Mouse (Mus musculus): ENCODE results near the gene Nphs2. TPM values are rescaled to one million over a fixed set of nuclear protein-coding genes. Genes with fewer than 3 reads are reported as not detected.

The Nphs2 gene
- total RNA-seq, 2 experiments from 2014 or later: 0.66 TPM

- intact Hi-C loops (cut with DNase I): no loop called here
Observed at GRCm38 (mm10) chr1:156349031-156349430, 38.5 kb downstream of the Nphs2 start.

GRCm38 (mm10) chr1:156350441-156350840 lies 39.9 kb downstream of the Nphs2 start:
- DNase-seq (ENCODE audit: low spot score in 2 of 2): no peak
- intact Hi-C loops (cut with DNase I): no loop called here

More at GRCm38 (mm10) chr1:156349031-156349430, 38.5 kb downstream of the Nphs2 start:
- DNase-seq (ENCODE audit: low spot score in 2 of 2): peak in 1 of 2 experiments; percentile 3

- intact Hi-C loops (cut with DNase I): no loop called here
- DNase-seq (ENCODE audit: low spot score in 2 of 2): no peak
Observed at GRCm38 (mm10) chr1:156352466-156352865, 41.9 kb downstream of the Nphs2 start.

GRCm38 (mm10) chr1:156365740-156366139 lies 55.2 kb downstream of the Nphs2 start, which contains the start of gene Gm2000:
Gm2000 (plus strand) TSS chr1:156366040.
- intact Hi-C loops (cut with DNase I): no loop called here
- no peak for DNase-seq (ENCODE audit: low spot score in 2 of 2)

Other genes starting within 250 kb of the Nphs2 start
- gene Fam163a, start 105.7 kb upstream of the Nphs2 start, total RNA-seq (2021): 1 to 10 TPM; 8.4 to 9.7 TPM
- gene Tdrd5, start 7.1 kb upstream of the Nphs2 start, total RNA-seq (2021): 1 to 10 TPM; 2.3 to 2.5 TPM
- gene Gm2000, start 55.3 kb downstream of the Nphs2 start, total RNA-seq (2021): 100 to 1,000 TPM; 278 to 291 TPM
- gene Axdnd1, start 110.4 kb downstream of the Nphs2 start, total RNA-seq (2021): under 1 TPM; 0.48 to 0.64 TPM
- gene Soat1, start 163.6 kb downstream of the Nphs2 start, total RNA-seq (2021): 10 to 100 TPM; 42.1 to 49.8 TPM
- gene Gm10031, start 213.3 kb downstream of the Nphs2 start, total RNA-seq (2021): 10 to 100 TPM; 46.8 to 46.9 TPM
- gene Abl2, start 248.1 kb downstream of the Nphs2 start, total RNA-seq (2021): 10 to 100 TPM; 58.9 to 67.1 TPM

All from left cerebral cortex, postnatal 25 days (tissue).